Comparison of ENCODE assay signal across 9 mouse cellular contexts in the genomic region with DNA sequence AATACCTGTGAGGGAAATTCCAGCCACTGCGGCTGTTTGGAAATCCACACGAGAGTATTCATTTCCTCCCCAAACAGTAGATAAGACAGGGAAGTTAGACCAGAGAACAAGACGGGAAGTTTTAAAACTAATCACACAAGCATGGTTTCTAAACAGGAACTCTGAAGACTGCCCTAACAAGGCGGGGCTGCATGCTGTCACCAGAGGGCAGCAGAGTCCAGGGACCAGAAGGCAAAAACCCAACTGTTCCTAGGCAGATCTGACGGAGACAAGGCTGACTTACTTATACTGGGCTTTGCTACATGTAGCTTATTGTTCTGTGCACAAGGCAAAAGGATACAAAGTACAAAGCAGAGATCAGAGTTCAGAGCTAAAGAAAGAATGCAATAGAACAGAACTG. TPM values are rescaled to one million over a fixed set of nuclear protein-coding genes. Genes with fewer than 3 reads are reported as not detected.
A peak's percentile ranks its signal among the peaks of the same experiment; 100 is the strongest.
DNase-seq lines count a peak whose midpoint lies in the region; ATAC-seq lines count a peak whose summit lies in the region.
"Had no signal": no experiment of that assay in that cellular context is flagged by ENCODE, and none has a peak within 500 bp of the region (broad histone marks: within the 10 kb centered on the region; RNA-seq: fewer than 3 reads in every experiment).

No protein-coding gene starts in this region.

- DNase-seq in neural tube, embryonic 10.5 days (ENCODE audit: extremely low spot score, low spot score): peak; percentile 55
- DNase-seq in cerebellum, adult 18-20 months: peak; percentile 82 to 84
- DNase-seq in gastrocnemius, adult 18-20 months (ENCODE audit: low spot score): peak; percentile 74
- DNase-seq in kidney, adult 9 months: peak; percentile 88
- peak; percentile 60 for DNase-seq in liver, embryonic 11.5 days (ENCODE audit: low spot score)
- peak; percentile 82 for DNase-seq in retina, embryonic 14.5 days (ENCODE audit: low spot score)
- peak; percentile 79 for DNase-seq in thymus, postnatal 25 days

- H3K4me1 ChIP-seq in neural tube, embryonic 15.5 days: peaks cover under 1% of the 10 kb centered on the region; the same call in 1 of the 2 replicates
- no peaks in the 10 kb centered on the region for H3K4me1 ChIP-seq in liver, embryonic 11.5 days (replicated peaks; ENCODE audit: control insufficient read depth, insufficient read depth, low read length)

- H3K9ac ChIP-seq in neural tube, embryonic 15.5 days (replicated peaks): no peak overlapping the region
- H3K9ac ChIP-seq in liver, embryonic 11.5 days (ENCODE audit: low read depth, low read length): no peak overlapping the region

- ATAC-seq in neural tube, embryonic 15.5 days (ENCODE audit: low FRiP score): no peak; the same call in 1 of the 2 replicates
- no peak; the same call in 1 of the 2 replicates for ATAC-seq in liver, embryonic 11.5 days (replicated peaks; ENCODE audit: low FRiP score)

- WGBS in neural tube, embryonic 15.5 days: 23% methylated on average over 5 of the region's 5 CpGs
- 7% methylated on average over 5 of the region's 5 CpGs for WGBS in liver, embryonic 11.5 days

- H3K4me2 ChIP-seq in neural tube, embryonic 15.5 days: no peak overlapping the region
- no peak overlapping the region for H3K4me2 ChIP-seq in liver, embryonic 11.5 days

- H3K27ac ChIP-seq in neural tube, embryonic 15.5 days (replicated peaks): no peak overlapping the region
- no peak overlapping the region for H3K27ac ChIP-seq in liver, embryonic 11.5 days (ENCODE audit: low read depth, low read length)

- no peaks in the 10 kb centered on the region for H3K9me3 ChIP-seq in neural tube, embryonic 15.5 days (replicated peaks)
- H3K9me3 ChIP-seq in liver, embryonic 11.5 days (ENCODE audit: control insufficient read depth, low read length): no peaks in the 10 kb centered on the region

- H3K36me3 ChIP-seq in neural tube, embryonic 15.5 days: no peaks in the 10 kb centered on the region
- H3K36me3 ChIP-seq in liver, embryonic 11.5 days (ENCODE audit: control insufficient read depth, insufficient read depth, low read length): no peaks in the 10 kb centered on the region

- H3K27me3 ChIP-seq in neural tube, embryonic 15.5 days (replicated peaks): peaks cover 16% of the 10 kb centered on the region; the same call in 1 of the 2 replicates
- no peaks in the 10 kb centered on the region for H3K27me3 ChIP-seq in liver, embryonic 11.5 days (replicated peaks; ENCODE audit: control insufficient read depth, insufficient read depth, low read length)

- H3K4me3 ChIP-seq in neural tube, embryonic 15.5 days (replicated peaks): no peak overlapping the region
- no peak overlapping the region for H3K4me3 ChIP-seq in liver, embryonic 11.5 days (ENCODE audit: low read depth, low read length)

RNA-seq across cellular contexts. Expression of gene Mlkl, which starts 5.2 kb away (rescaled TPM):
- polyA plus RNA-seq in neural tube, embryonic 15.5 days (2015; fragmentation: Nextera tagmentation; extraction: Ambion mirVana): 0.29 and 1.1 TPM in 2 replicates
- total RNA-seq in gastrocnemius, adult 18-20 months (2021): under 1 TPM; 0.53 to 0.93 TPM
- 2.6 and 3.0 TPM in 2 replicates for polyA plus RNA-seq in liver, embryonic 11.5 days (2014; fragmentation: Nextera tagmentation; extraction: Ambion mirVana)

RNA-seq across cellular contexts. Expression of gene Rfwd3, which starts 43.2 kb away (rescaled TPM):
- 18.9 and 28.6 TPM in 2 replicates for polyA plus RNA-seq in neural tube, embryonic 15.5 days (2015; fragmentation: Nextera tagmentation; extraction: Ambion mirVana)
- 1 to 10 TPM; 3.5 to 4.2 TPM for total RNA-seq in gastrocnemius, adult 18-20 months (2021)
- polyA plus RNA-seq in liver, embryonic 11.5 days (2014; fragmentation: Nextera tagmentation; extraction: Ambion mirVana): 81.6 and 96.1 TPM in 2 replicates

RNA-seq across cellular contexts. Expression of gene Fa2h, which starts 50.4 kb away (rescaled TPM):
- 0.69 and 0.86 TPM in 2 replicates for polyA plus RNA-seq in neural tube, embryonic 15.5 days (2015; fragmentation: Nextera tagmentation; extraction: Ambion mirVana)
- under 1 TPM; 0.66 to 0.88 TPM for total RNA-seq in gastrocnemius, adult 18-20 months (2021)
- not detected in 2 replicates for polyA plus RNA-seq in liver, embryonic 11.5 days (2014; fragmentation: Nextera tagmentation; extraction: Ambion mirVana)
- polyA plus RNA-seq: heart, embryonic 14.5 days had no signal
